Mouse (Mus musculus): ENCODE data around the gene Eci2. TPM values are rescaled to one million over a fixed set of nuclear protein-coding genes. Genes with fewer than 3 reads are reported as not detected.

Eci2 gene
- polyA plus RNA-seq, 2 experiments: 112 to 152 TPM

DNA sequence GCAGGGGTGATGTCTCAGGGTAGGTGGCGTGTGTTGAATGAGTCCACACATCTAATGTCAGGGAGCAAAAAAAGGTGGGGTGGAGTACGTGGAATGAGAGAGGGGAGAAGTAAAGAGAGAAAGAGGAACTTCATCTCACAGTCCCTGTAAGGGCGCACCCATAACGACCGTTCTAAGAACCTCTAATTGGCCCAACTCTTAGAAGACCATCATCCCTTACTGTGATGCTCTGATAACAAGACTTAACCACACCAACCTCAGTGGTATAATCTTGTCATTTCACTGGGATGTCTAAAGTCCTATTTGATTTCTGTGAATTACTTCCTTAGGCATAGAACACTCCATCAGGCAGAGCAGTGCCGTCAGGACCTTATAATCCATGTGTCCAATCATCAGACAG, 9.5 kb downstream of the Eci2 start:
- Histone ChIP-seq H3K9me3 (ENCODE audit: control insufficient read depth, low read length) (no peaks in the 10 kb centered on the region; the same call in 1 of the 2 replicates), H3K27me3 (ENCODE audit: control insufficient read depth, insufficient read depth, low read length) (no peaks in the 10 kb centered on the region), H3K4me3 (replicated peaks; ENCODE audit: low read length) (no peak overlapping the region), H3K36me3 (ENCODE audit: control insufficient read depth, insufficient read depth, low read length) (no peaks in the 10 kb centered on the region), H3K9ac (ENCODE audit: low read depth, low read length, severe bottlenecking) (no peak overlapping the region), H3K4me1 (ENCODE audit: control insufficient read depth, insufficient read depth, low read length) (no peaks in the 10 kb centered on the region), H3K4me2 (replicated peaks; ENCODE audit: low read depth, low read length, severe bottlenecking) (no peak overlapping the region), H3K27ac (replicated peaks; ENCODE audit: low read depth, low read length) (no peak overlapping the region)
- ATAC-seq (ENCODE audit: low FRiP score, low read depth) (no peak), DNase-seq (ENCODE audit: low spot score) (no peak)
- WGBS: 73% methylated on average over 6 of the region's 6 CpGs
- TF ChIP-seq POLR2A (IDR thresholded peaks at IDR 0.05; ENCODE audit: borderline replicate concordance, extremely low read depth, insufficient read depth, insufficient read length): no peak

DNA sequence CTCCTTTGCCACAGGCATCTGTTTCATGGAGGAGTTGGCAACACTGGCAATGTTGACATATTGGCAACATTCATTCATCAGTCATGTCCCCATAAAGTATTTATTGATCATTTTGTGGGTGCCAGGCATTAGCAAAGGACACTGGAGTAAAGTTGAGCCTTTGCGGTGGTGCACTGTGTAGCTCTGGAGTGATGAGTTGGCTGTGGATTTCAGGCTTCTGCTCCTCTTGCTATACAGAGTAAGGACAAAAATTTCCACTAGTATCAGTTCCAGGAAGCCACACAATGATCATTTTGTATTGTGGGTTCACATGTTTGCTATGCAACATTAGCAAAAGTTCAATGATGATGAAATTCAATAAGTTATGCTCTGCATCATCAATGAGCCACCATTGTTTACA, 10.8 kb downstream of the Eci2 start:
- Histone ChIP-seq H3K36me3 (ENCODE audit: control insufficient read depth, insufficient read depth, low read length) (no peaks in the 10 kb centered on the region), H3K4me1 (ENCODE audit: control insufficient read depth, insufficient read depth, low read length) (no peaks in the 10 kb centered on the region), H3K9ac (ENCODE audit: low read depth, low read length, severe bottlenecking) (no peak overlapping the region), H3K9me3 (ENCODE audit: control insufficient read depth, low read length) (no peaks in the 10 kb centered on the region; the same call in 1 of the 2 replicates), H3K4me2 (replicated peaks; ENCODE audit: low read depth, low read length, severe bottlenecking) (no peak overlapping the region), H3K27ac (replicated peaks; ENCODE audit: low read depth, low read length) (no peak overlapping the region), H3K27me3 (ENCODE audit: control insufficient read depth, insufficient read depth, low read length) (no peaks in the 10 kb centered on the region), H3K4me3 (replicated peaks; ENCODE audit: low read length) (no peak overlapping the region)
- DNase-seq (ENCODE audit: low spot score) (no peak), ATAC-seq (ENCODE audit: low FRiP score, low read depth) (no peak)
- no peak for TF ChIP-seq POLR2A (IDR thresholded peaks at IDR 0.05; ENCODE audit: borderline replicate concordance, extremely low read depth, insufficient read depth, insufficient read length)
- WGBS: 92% methylated on average over 1 of the region's 1 CpGs

DNA sequence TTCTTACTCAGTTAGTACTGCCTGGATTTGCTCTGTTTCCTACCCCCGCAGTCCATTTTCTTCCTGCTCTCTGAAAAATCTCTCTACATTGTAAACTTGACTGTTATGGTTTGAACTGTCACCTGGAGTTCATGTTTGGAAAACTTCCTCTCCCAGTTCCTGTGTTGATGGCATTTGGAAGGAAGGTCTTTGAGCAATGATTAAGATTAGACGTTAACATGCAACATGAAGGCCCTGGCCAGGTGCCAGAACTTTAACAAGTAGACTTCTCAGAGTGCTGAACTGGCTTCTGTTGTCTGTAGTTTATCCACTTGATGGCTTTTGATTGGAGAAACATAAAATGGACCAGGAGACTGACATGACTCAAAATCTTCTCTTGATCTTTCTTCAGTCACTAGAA, 31.0 kb downstream of the Eci2 start:
- no peak overlapping the region for H3K27ac ChIP-seq (replicated peaks; ENCODE audit: low read depth, low read length)
- H3K9ac ChIP-seq (ENCODE audit: low read depth, low read length, severe bottlenecking): no peak overlapping the region
- WGBS: 60% methylated on average over 2 of the region's 2 CpGs
- peaks cover under 1% of the 10 kb centered on the region; the same call in 1 of the 2 replicates for H3K36me3 ChIP-seq (ENCODE audit: control insufficient read depth, insufficient read depth, low read length)
- ATAC-seq (ENCODE audit: low FRiP score, low read depth) (no peak), DNase-seq (ENCODE audit: low spot score) (no peak)
- H3K4me2 ChIP-seq (replicated peaks; ENCODE audit: low read depth, low read length, severe bottlenecking): no peak overlapping the region
- H3K4me3 ChIP-seq (replicated peaks; ENCODE audit: low read length): no peak overlapping the region
- no peak for TF ChIP-seq POLR2A (IDR thresholded peaks at IDR 0.05; ENCODE audit: borderline replicate concordance, extremely low read depth, insufficient read depth, insufficient read length)
- no peaks in the 10 kb centered on the region for H3K9me3 ChIP-seq (ENCODE audit: control insufficient read depth, low read length)
- H3K4me1 ChIP-seq (ENCODE audit: control insufficient read depth, insufficient read depth, low read length): peaks cover 14% of the 10 kb centered on the region
- H3K27me3 ChIP-seq (ENCODE audit: control insufficient read depth, insufficient read depth, low read length): no peaks in the 10 kb centered on the region

- peak; percentile 94 for DNase-seq (ENCODE audit: low spot score)
- Histone ChIP-seq H3K4me2 (replicated peaks; ENCODE audit: low read depth, low read length, severe bottlenecking) (peak overlapping the region; percentile 68), H3K27me3 (ENCODE audit: control insufficient read depth, insufficient read depth, low read length) (no peaks in the 10 kb centered on the region), H3K9ac (ENCODE audit: low read depth, low read length, severe bottlenecking) (peak overlapping the region; percentile 89), H3K36me3 (ENCODE audit: control insufficient read depth, insufficient read depth, low read length) (peaks cover 13% of the 10 kb centered on the region), H3K4me3 (replicated peaks; ENCODE audit: low read length) (peak overlapping the region; percentile 67), H3K4me1 (ENCODE audit: control insufficient read depth, insufficient read depth, low read length) (peaks cover 14% of the 10 kb centered on the region), H3K27ac (replicated peaks; ENCODE audit: low read depth, low read length) (peak overlapping the region; percentile 87), H3K9me3 (ENCODE audit: control insufficient read depth, low read length) (no peaks in the 10 kb centered on the region)
- peak; percentile 96 for ATAC-seq (ENCODE audit: low FRiP score, low read depth)
- TF ChIP-seq POLR2A (IDR thresholded peaks at IDR 0.05; ENCODE audit: borderline replicate concordance, extremely low read depth, insufficient read depth, insufficient read length): peak; percentile 59; the same call in 1 of the 2 replicates
- WGBS: 1% methylated on average over 33 of the region's 33 CpGs
Observed at GRCm38 (mm10) chr13:34993983-34994811, 32.7 kb downstream of the Eci2 start.

DNA sequence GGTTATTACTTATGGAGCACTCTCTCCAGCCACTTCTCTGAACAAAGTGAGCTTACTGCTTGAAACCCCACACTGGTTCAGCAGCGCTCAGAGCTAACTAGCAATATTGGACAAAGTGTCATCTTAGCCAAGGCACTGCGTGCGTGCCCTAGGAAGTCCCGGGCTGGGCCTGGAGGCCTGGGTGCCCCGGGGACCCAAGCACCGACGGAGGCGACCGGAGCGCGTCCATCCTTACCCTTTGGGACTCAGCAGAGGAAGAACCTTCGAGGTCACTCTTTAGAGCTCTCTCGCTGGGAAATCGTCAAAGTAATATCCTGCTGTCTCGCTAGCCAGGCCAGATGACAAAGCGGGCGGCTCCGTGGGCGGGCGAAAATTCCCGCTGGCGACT, 33.3 kb downstream of the Eci2 start:
- no peak for TF ChIP-seq POLR2A (IDR thresholded peaks at IDR 0.05; ENCODE audit: borderline replicate concordance, extremely low read depth, insufficient read depth, insufficient read length)
- Histone ChIP-seq H3K4me1 (ENCODE audit: control insufficient read depth, insufficient read depth, low read length) (peaks cover 14% of the 10 kb centered on the region), H3K4me3 (replicated peaks; ENCODE audit: low read length) (peak overlapping the region; percentile 67), H3K9me3 (ENCODE audit: control insufficient read depth, low read length) (no peaks in the 10 kb centered on the region), H3K4me2 (replicated peaks; ENCODE audit: low read depth, low read length, severe bottlenecking) (peak overlapping the region; percentile 68), H3K36me3 (ENCODE audit: control insufficient read depth, insufficient read depth, low read length) (peaks cover 18% of the 10 kb centered on the region), H3K27me3 (ENCODE audit: control insufficient read depth, insufficient read depth, low read length) (no peaks in the 10 kb centered on the region), H3K27ac (replicated peaks; ENCODE audit: low read depth, low read length) (peak overlapping the region; percentile 87), H3K9ac (ENCODE audit: low read depth, low read length, severe bottlenecking) (peak overlapping the region; percentile 89)
- WGBS: 1% methylated on average over 22 of the region's 22 CpGs
- ATAC-seq (ENCODE audit: low FRiP score, low read depth): peak; percentile 46
- peak; percentile 30 for DNase-seq (ENCODE audit: low spot score)
